12 mouse cellular contexts compared by ENCODE assay signal in genomic region chr6:136536121-136536520, GRCm38 (mm10). TPM values are rescaled to one million over a fixed set of nuclear protein-coding genes. Genes with fewer than 3 reads are reported as not detected.
DNase-seq lines count a peak whose midpoint lies in the region; ATAC-seq lines count a peak whose summit lies in the region.
"Had no signal": no experiment of that assay in that cellular context is flagged by ENCODE, and none has a peak within 500 bp of the region (broad histone marks: within the 10 kb centered on the region; RNA-seq: fewer than 3 reads in every experiment).

No protein-coding gene starts in this region.

- H3K36me3 ChIP-seq in heart, embryonic 11.5 days (ENCODE audit: control insufficient read depth, insufficient read depth, low read length), result peaks cover 6% of the 10 kb centered on the region
- H3K36me3 ChIP-seq in forebrain, embryonic 12.5 days (replicated peaks), result peaks cover 27% of the 10 kb centered on the region
- peaks cover 24% of the 10 kb centered on the region for H3K36me3 ChIP-seq in heart, embryonic 16.5 days (ENCODE audit: control insufficient read depth, insufficient read depth)
- H3K36me3 ChIP-seq in midbrain, embryonic 14.5 days (ENCODE audit: control insufficient read depth, insufficient read depth, low read length), result peaks cover 3% of the 10 kb centered on the region; the same call in 1 of the 2 replicates

- no peak overlapping the region for H3K4me3 ChIP-seq in heart, embryonic 11.5 days (ENCODE audit: low read depth, low read length)
- no peak overlapping the region for H3K4me3 ChIP-seq in forebrain, embryonic 12.5 days (replicated peaks)
- H3K4me3 ChIP-seq in heart, embryonic 16.5 days (ENCODE audit: low read length), result no peak overlapping the region; the same call in 1 of the 2 replicates
- peak overlapping the region; percentile 13 for H3K4me3 ChIP-seq in midbrain, embryonic 14.5 days (replicated peaks; ENCODE audit: low read depth, low read length)
- H3K4me3 ChIP-seq: limb, embryonic 12.5 days; lung, embryonic 15.5 days had no signal

- H3K4me2 ChIP-seq in heart, embryonic 11.5 days, result peak overlapping the region; percentile 5; the same call in 1 of the 2 replicates
- H3K4me2 ChIP-seq in forebrain, embryonic 12.5 days, result peak overlapping the region; percentile 13; the same call in 1 of the 2 replicates
- peak overlapping the region; percentile 49; the same call in 1 of the 2 replicates for H3K4me2 ChIP-seq in heart, embryonic 16.5 days (ENCODE audit: low read depth, low read length)
- peak overlapping the region; percentile 49 for H3K4me2 ChIP-seq in midbrain, embryonic 14.5 days (ENCODE audit: low read length)
- H3K4me2 ChIP-seq: limb, embryonic 12.5 days had no signal

- WGBS in heart, embryonic 11.5 days (ENCODE audit: insufficient replicate concordance), result 27% methylated on average over 5 of the region's 5 CpGs
- 58% methylated on average over 5 of the region's 5 CpGs for WGBS in forebrain, embryonic 12.5 days
- WGBS in heart, embryonic 16.5 days, result 40% methylated on average over 5 of the region's 5 CpGs
- 33% methylated on average over 5 of the region's 5 CpGs for WGBS in midbrain, embryonic 14.5 days

- no peak overlapping the region for H3K9ac ChIP-seq in heart, embryonic 11.5 days (ENCODE audit: low read depth, low read length)
- no peak overlapping the region for H3K9ac ChIP-seq in forebrain, embryonic 12.5 days
- H3K9ac ChIP-seq in heart, embryonic 16.5 days (ENCODE audit: low read length), result peak overlapping the region; percentile 49
- peak overlapping the region; percentile 44 for H3K9ac ChIP-seq in midbrain, embryonic 14.5 days (replicated peaks; ENCODE audit: low read length)
- H3K9ac ChIP-seq: limb, embryonic 12.5 days; lung, embryonic 15.5 days had no signal

- H3K9me3 ChIP-seq in heart, embryonic 11.5 days (replicated peaks; ENCODE audit: control insufficient read depth, low read length), result no peaks in the 10 kb centered on the region
- H3K9me3 ChIP-seq in forebrain, embryonic 12.5 days, result no peaks in the 10 kb centered on the region
- H3K9me3 ChIP-seq in heart, embryonic 16.5 days (replicated peaks; ENCODE audit: control insufficient read depth, low read length), result 0 out of 2 replicates have a peak, but pooled peaks cover 2% of the 10 kb centered on the region
- no peaks in the 10 kb centered on the region for H3K9me3 ChIP-seq in midbrain, embryonic 14.5 days (ENCODE audit: control insufficient read depth, low read length)
- H3K9me3 ChIP-seq: limb, embryonic 12.5 days; lung, embryonic 15.5 days had no signal

- ATAC-seq in heart, embryonic 11.5 days (replicated peaks; ENCODE audit: insufficient number of reproducible peaks, low FRiP score, low TSS enrichment), result no peak
- ATAC-seq in forebrain, embryonic 12.5 days (ENCODE audit: low FRiP score), result no peak
- no peak for ATAC-seq in heart, embryonic 16.5 days (replicated peaks; ENCODE audit: extremely low read depth, insufficient read depth, low FRiP score)
- no peak for ATAC-seq in midbrain, embryonic 14.5 days (ENCODE audit: low FRiP score, low TSS enrichment)

- peaks cover 20% of the 10 kb centered on the region for H3K4me1 ChIP-seq in heart, embryonic 11.5 days (ENCODE audit: control insufficient read depth, insufficient read depth, low read length)
- H3K4me1 ChIP-seq in forebrain, embryonic 12.5 days, result peaks cover 34% of the 10 kb centered on the region
- peaks cover 25% of the 10 kb centered on the region for H3K4me1 ChIP-seq in heart, embryonic 16.5 days (ENCODE audit: control insufficient read depth, insufficient read depth, low read length)
- H3K4me1 ChIP-seq in midbrain, embryonic 14.5 days (ENCODE audit: control insufficient read depth, insufficient read depth, low read length), result peaks cover 31% of the 10 kb centered on the region

- DNase-seq in heart, adult 18-20 months, result no peak
- no peak for DNase-seq in midbrain, embryonic 14.5 days
- DNase-seq in kidney, adult 9 months, result no peak
- DNase-seq in embryo, embryonic 10 days (ENCODE audit: low spot score), result no peak
- DNase-seq: kidney, postnatal 36 days; right cerebral cortex, postnatal 4 days had no signal

- H3K27ac ChIP-seq in heart, embryonic 11.5 days (ENCODE audit: low read depth, low read length), result 0 out of 2 replicates have a peak overlapping the region, but pooled peaks have one; percentile 30
- H3K27ac ChIP-seq in forebrain, embryonic 12.5 days, result peak overlapping the region; percentile 76
- peak overlapping the region; percentile 61 for H3K27ac ChIP-seq in heart, embryonic 16.5 days (ENCODE audit: low read length)
- peak overlapping the region; percentile 87 for H3K27ac ChIP-seq in midbrain, embryonic 14.5 days (replicated peaks; ENCODE audit: low read depth, low read length)
- H3K27ac ChIP-seq: limb, embryonic 12.5 days; lung, embryonic 15.5 days had no signal

- no peaks in the 10 kb centered on the region for H3K27me3 ChIP-seq in heart, embryonic 11.5 days (ENCODE audit: control insufficient read depth, insufficient read depth, low read length)
- H3K27me3 ChIP-seq in forebrain, embryonic 12.5 days, result no peaks in the 10 kb centered on the region
- H3K27me3 ChIP-seq in heart, embryonic 16.5 days (ENCODE audit: control insufficient read depth, insufficient read depth, low read length), result no peaks in the 10 kb centered on the region
- H3K27me3 ChIP-seq in midbrain, embryonic 14.5 days (ENCODE audit: control insufficient read depth, insufficient read depth, low read length), result no peaks in the 10 kb centered on the region
- H3K27me3 ChIP-seq: CH12.LX; limb, embryonic 12.5 days; lung, embryonic 15.5 days had no signal

RNA-seq across cellular contexts. Expression of gene Atf7ip, which starts 30.2 kb away (rescaled TPM):
- 43.1 and 49.7 TPM in 2 replicates for polyA plus RNA-seq in heart, embryonic 11.5 days (2014; fragmentation: Nextera tagmentation; extraction: Ambion mirVana)
- 10 to 100 TPM; 59.7 to 88.7 TPM for total RNA-seq in heart, adult 18-20 months (2021)
- polyA plus RNA-seq in forebrain, embryonic 12.5 days (2016; fragmentation: Nextera tagmentation; extraction: Ambion mirVana), result 63.2 and 72.4 TPM in 2 replicates
- polyA plus RNA-seq in heart, embryonic 16.5 days (2015; fragmentation: Nextera tagmentation; extraction: Ambion mirVana), result 27.9 and 31.4 TPM in 2 replicates
- 49.8 and 57.9 TPM in 2 replicates for polyA plus RNA-seq in midbrain, embryonic 14.5 days (2014; fragmentation: Nextera tagmentation; extraction: Ambion mirVana)

Comparison
In these comparisons a context has a peak if more than half of its experiments do, and no peak if none do; other contexts are left out.
1. H3K9ac ChIP-seq: peak in heart, embryonic 16.5 days (single experiment) and midbrain, embryonic 14.5 days (single experiment); none in heart, embryonic 11.5 days (single experiment) and forebrain, embryonic 12.5 days (single experiment).
2. H3K27ac ChIP-seq: peak in every context shown above with its lines; median percentile 87 in midbrain, embryonic 14.5 days; 76 in forebrain, embryonic 12.5 days; 61 in heart, embryonic 16.5 days; 30 in heart, embryonic 11.5 days.
3. Peak in every context shown above with its lines, with median percentiles within 50 percentile points of each other: H3K4me2 ChIP-seq.